8 mouse cellular contexts compared by ENCODE assay signal in genomic region chr4:117133366-117133796, GRCm38 (mm10). TPM values are rescaled to one million over a fixed set of nuclear protein-coding genes. Genes with fewer than 3 reads are reported as not detected.
DNase-seq lines count a peak whose midpoint lies in the region; ATAC-seq and TF ChIP-seq lines count a peak whose summit lies in the region.

No protein-coding gene starts in this region.

- WGBS in spleen, adult 2 months: under 1% methylated on average over 42 of the region's 42 CpGs
- under 1% methylated on average over 42 of the region's 42 CpGs for WGBS in intestine, postnatal 0 days
- under 1% methylated on average over 42 of the region's 42 CpGs for WGBS in neural tube, embryonic 13.5 days

- peak overlapping the region; percentile 66 for H3K4me3 ChIP-seq in spleen, adult 2 months (ENCODE audit: extremely low read depth, insufficient read depth, insufficient read length)
- H3K4me3 ChIP-seq in intestine, postnatal 0 days (ENCODE audit: low read depth, low read length): peak overlapping the region; percentile 90
- peak overlapping the region; percentile 83 for H3K4me3 ChIP-seq in neural tube, embryonic 13.5 days

- no peak for TF ChIP-seq CTCF in spleen, adult 2 months (IDR thresholded peaks at IDR 0.05; ENCODE audit: extremely low read depth, insufficient read depth, insufficient read length, insufficient replicate concordance)
- no peak for TF ChIP-seq CTCF in intestine, postnatal 0 days (IDR thresholded peaks at IDR 0.05; ENCODE audit: low read depth)

- peak; percentile 43 for DNase-seq in embryo, embryonic 10.5 days (ENCODE audit: low spot score)
- no peak for DNase-seq in embryo, embryonic 11 days
- no peak for DNase-seq in spleen, adult 2 months (ENCODE audit: low read depth in 1 of 2, low spot score in 2 of 2)
- DNase-seq in spleen, postnatal 36 days (ENCODE audit: low spot score in 2 of 2): no peak
- DNase-seq in ovary, adult 18-20 months (ENCODE audit: low spot score): no peak

- no peaks in the 10 kb centered on the region for H3K27me3 ChIP-seq in spleen, adult 2 months (ENCODE audit: control insufficient read depth, insufficient read depth, low read length)
- H3K27me3 ChIP-seq in intestine, postnatal 0 days (replicated peaks; ENCODE audit: control insufficient read depth, insufficient read depth, low read length): no peaks in the 10 kb centered on the region
- H3K27me3 ChIP-seq in neural tube, embryonic 13.5 days: no peaks in the 10 kb centered on the region

- H3K9ac ChIP-seq in intestine, postnatal 0 days (ENCODE audit: low read depth, low read length): peak overlapping the region; percentile 90
- H3K9ac ChIP-seq in neural tube, embryonic 13.5 days: peak overlapping the region; percentile 92

- ATAC-seq in intestine, postnatal 0 days: no peak; the same call in 1 of the 2 replicates
- ATAC-seq in neural tube, embryonic 13.5 days (ENCODE audit: low read depth): peak; percentile 56
- no peak for ATAC-seq in monocyte, adult 5-6 weeks (replicated peaks; ENCODE audit: insufficient number of reproducible peaks, low FRiP score, low TSS enrichment, poor library complexity, severe bottlenecking)

- peaks cover 7% of the 10 kb centered on the region; the same call in 1 of the 2 replicates for H3K36me3 ChIP-seq in spleen, adult 2 months (ENCODE audit: control insufficient read depth, insufficient read depth, low read length)
- H3K36me3 ChIP-seq in intestine, postnatal 0 days (ENCODE audit: control insufficient read depth, insufficient read depth): peaks cover 20% of the 10 kb centered on the region
- peaks cover 22% of the 10 kb centered on the region for H3K36me3 ChIP-seq in neural tube, embryonic 13.5 days

- peaks cover 9% of the 10 kb centered on the region; the same call in 1 of the 2 replicates for H3K4me1 ChIP-seq in spleen, adult 2 months (ENCODE audit: control insufficient read depth, insufficient read depth, insufficient read length)
- no peaks in the 10 kb centered on the region for H3K4me1 ChIP-seq in intestine, postnatal 0 days (replicated peaks; ENCODE audit: control insufficient read depth, insufficient read depth, low read length)
- peaks cover 38% of the 10 kb centered on the region for H3K4me1 ChIP-seq in neural tube, embryonic 13.5 days (replicated peaks)

- H3K4me2 ChIP-seq in intestine, postnatal 0 days (replicated peaks; ENCODE audit: low read depth): peak overlapping the region; percentile 98
- H3K4me2 ChIP-seq in neural tube, embryonic 13.5 days: peak overlapping the region; percentile 76

- peak overlapping the region; percentile 39; the same call in 1 of the 2 replicates for H3K27ac ChIP-seq in spleen, adult 2 months (ENCODE audit: insufficient read depth, low read length)
- H3K27ac ChIP-seq in intestine, postnatal 0 days (ENCODE audit: low read depth, low read length): peak overlapping the region; percentile 74
- peak overlapping the region; percentile 81 for H3K27ac ChIP-seq in neural tube, embryonic 13.5 days (replicated peaks)

- TF ChIP-seq POLR2A in spleen, adult 2 months (IDR thresholded peaks at IDR 0.05; ENCODE audit: low read depth, low read length): no peak

- no peaks in the 10 kb centered on the region for H3K9me3 ChIP-seq in intestine, postnatal 0 days (ENCODE audit: control insufficient read depth)
- H3K9me3 ChIP-seq in neural tube, embryonic 13.5 days: no peaks in the 10 kb centered on the region

RNA-seq across cellular contexts. Expression of gene Plk3, which starts 0.4 kb away (rescaled TPM):
- polyA plus RNA-seq in spleen, adult 2 months (2012; rRNA removed): 12.4 and 18.7 TPM in 2 replicates
- polyA plus RNA-seq in intestine, postnatal 0 days (2015; fragmentation: Nextera tagmentation; extraction: Ambion mirVana): 5.3 and 7.0 TPM in 2 replicates
- 16.0 and 20.7 TPM in 2 replicates for polyA plus RNA-seq in neural tube, embryonic 13.5 days (2015; fragmentation: Nextera tagmentation; extraction: Ambion mirVana)
- total RNA-seq in monocyte, adult 5-6 weeks (2017): 25.5 to 56.5 TPM (median 52.2 TPM) in 3 replicates

RNA-seq across cellular contexts. Expression of gene Tctex1d4, which starts 6.8 kb away (rescaled TPM):
- polyA plus RNA-seq in spleen, adult 2 months (2012; rRNA removed): 1.6 TPM in 2 replicates
- polyA plus RNA-seq in intestine, postnatal 0 days (2015; fragmentation: Nextera tagmentation; extraction: Ambion mirVana): 0.22 TPM in 2 replicates
- polyA plus RNA-seq in neural tube, embryonic 13.5 days (2015; fragmentation: Nextera tagmentation; extraction: Ambion mirVana): not detected in 2 replicates
- 3.4 TPM in 1 of 3 replicates, not detected in the others for total RNA-seq in monocyte, adult 5-6 weeks (2017)

RNA-seq across cellular contexts. Expression of gene Btbd19, which starts 7.9 kb away (rescaled TPM):
- 15.4 and 17.5 TPM in 2 replicates for polyA plus RNA-seq in spleen, adult 2 months (2012; rRNA removed)
- polyA plus RNA-seq in intestine, postnatal 0 days (2015; fragmentation: Nextera tagmentation; extraction: Ambion mirVana): 2.9 and 3.5 TPM in 2 replicates
- polyA plus RNA-seq in neural tube, embryonic 13.5 days (2015; fragmentation: Nextera tagmentation; extraction: Ambion mirVana): 3.2 and 4.7 TPM in 2 replicates
- total RNA-seq in monocyte, adult 5-6 weeks (2017): 15.5 to 17.5 TPM (median 16.9 TPM) in 3 replicates

RNA-seq across cellular contexts. Expression of gene Rps8, which starts 22.7 kb away (rescaled TPM):
- 578 and 703 TPM in 2 replicates for polyA plus RNA-seq in spleen, adult 2 months (2012; rRNA removed)
- 563 and 564 TPM in 2 replicates for polyA plus RNA-seq in intestine, postnatal 0 days (2015; fragmentation: Nextera tagmentation; extraction: Ambion mirVana)
- 493 and 532 TPM in 2 replicates for polyA plus RNA-seq in neural tube, embryonic 13.5 days (2015; fragmentation: Nextera tagmentation; extraction: Ambion mirVana)
- 970 to 1,241 TPM (median 1,065 TPM) in 3 replicates for total RNA-seq in monocyte, adult 5-6 weeks (2017)

RNA-seq across cellular contexts. Expression of gene Ptch2, which starts 37.5 kb away (rescaled TPM):
- polyA plus RNA-seq in spleen, adult 2 months (2012; rRNA removed): 0.45 and 0.51 TPM in 2 replicates
- polyA plus RNA-seq in intestine, postnatal 0 days (2015; fragmentation: Nextera tagmentation; extraction: Ambion mirVana): 1.3 and 1.4 TPM in 2 replicates
- polyA plus RNA-seq in neural tube, embryonic 13.5 days (2015; fragmentation: Nextera tagmentation; extraction: Ambion mirVana): 6.4 and 7.4 TPM in 2 replicates
- total RNA-seq in monocyte, adult 5-6 weeks (2017): not detected in 3 replicates
